Mouse (Mus musculus) myocyte (in vitro differentiated cells): Measurements from ENCODE around the gene Stxbp5. TPM values are rescaled to one million over a fixed set of nuclear protein-coding genes. Genes with fewer than 3 reads are reported as not detected.

ENCODE experiments used
- H3K27me3 ChIP-seq: one replicate; pipeline ENCODE4 v1.6.1; 2011; ENCODE audit not compliant: control insufficient read depth, insufficient read depth, insufficient read length
- H3K36me3 ChIP-seq: one replicate; pipeline ENCODE4 v1.6.1; 2011; ENCODE audit not compliant: control insufficient read depth, insufficient read depth
- H3K4me2 ChIP-seq: one replicate; pipeline ENCODE4 v1.6.1; 2011; ENCODE audit warnings: low read depth, control low read depth
- H3K4me3 ChIP-seq: one replicate; pipeline ENCODE4 v1.5.1; 2011; ENCODE audit warnings: mild to moderate bottlenecking, control low read depth, moderate library complexity
- H3K79me2 ChIP-seq: one replicate; pipeline ENCODE4 v1.6.1; 2011; ENCODE audit not compliant: control insufficient read depth, insufficient read depth
- H3ac ChIP-seq: one replicate; pipeline ENCODE4 v1.6.1; 2011; ENCODE audit not compliant: control insufficient read depth, insufficient read length
- CEBPB ChIP-seq: IDR thresholded peaks from 2 replicates; pipeline ENCODE4 v1.6.1; 2011; ENCODE audit warnings: mild to moderate bottlenecking, moderate library complexity; ENCODE audit not compliant: poor library complexity, insufficient read depth, severe bottlenecking
- E2F4 ChIP-seq: IDR thresholded peaks from one replicate; pipeline ENCODE4 v1.6.1; 2011; ENCODE audit warnings: mild to moderate bottlenecking, control low read depth, moderate library complexity; ENCODE audit not compliant: insufficient read depth
- MAX ChIP-seq: IDR thresholded peaks from one replicate; pipeline ENCODE4 v1.6.1; 2011; ENCODE audit warnings: low read depth, mild to moderate bottlenecking, control low read depth
- MYOD1 ChIP-seq, 3 experiments: IDR thresholded peaks; one replicate each; pipeline ENCODE4 v1.6.1; 2011; ENCODE audit warnings: control low read depth in 2 of 3, low read depth in 2 of 3, mild to moderate bottlenecking in 2 of 3, moderate library complexity in 1 of 3; ENCODE audit not compliant: insufficient read length in 2 of 3, control insufficient read depth in 1 of 3
- MYOG ChIP-seq, 3 experiments: IDR thresholded peaks; one replicate each; pipeline ENCODE4 v1.6.1; 2011; ENCODE audit warnings: control low read depth in 2 of 3, low read depth in 2 of 3, mild to moderate bottlenecking in 2 of 3; ENCODE audit not compliant: insufficient read length in 2 of 3, control insufficient read depth in 1 of 3, insufficient read depth in 1 of 3
- POLR2A ChIP-seq: IDR thresholded peaks from one replicate; pipeline ENCODE4 v1.6.1; 2011; ENCODE audit warnings: low read depth, mild to moderate bottlenecking, control low read depth, moderate library complexity; ENCODE audit not compliant: insufficient read length
- POLR2AphosphoS2 ChIP-seq: IDR thresholded peaks from one replicate; pipeline ENCODE4 v1.6.1; 2011; ENCODE audit warnings: low read depth, control low read depth; ENCODE audit not compliant: insufficient read length
- REST ChIP-seq: IDR thresholded peaks from one replicate; pipeline ENCODE4 v1.6.1; 2011; ENCODE audit warnings: mild to moderate bottlenecking, control low read depth, moderate library complexity; ENCODE audit not compliant: insufficient read depth, insufficient read length
- SRF ChIP-seq: IDR thresholded peaks from one replicate; pipeline ENCODE4 v1.6.1; 2011; ENCODE audit warnings: low read depth; ENCODE audit not compliant: control insufficient read depth, insufficient read length
- TCF12 ChIP-seq: IDR thresholded peaks from one replicate; pipeline ENCODE4 v1.6.1; 2011; ENCODE audit warnings: mild to moderate bottlenecking, control low read depth; ENCODE audit not compliant: poor library complexity, insufficient read depth, severe bottlenecking
- TCF3 ChIP-seq: IDR thresholded peaks from one replicate; pipeline ENCODE4 v1.6.1; 2011; ENCODE audit warnings: low read depth, control low read depth; ENCODE audit not compliant: insufficient read length
- USF1 ChIP-seq: IDR thresholded peaks from one replicate; pipeline ENCODE4 v1.6.1; 2011; ENCODE audit warnings: low read depth, mild to moderate bottlenecking, control low read depth, moderate library complexity
- polyA plus RNA-seq: library from polyadenylated mRNA; unstranded; fragments of >200 nt; fragmentation: generic; extraction: Trizol; gene quantifications from one replicate; pipeline ENCODE4 v1.2.1, GENCODE M21; 2012; ENCODE audit warnings: missing spikeins

Gene Stxbp5
- polyA plus RNA-seq, 1 experiment: 4.2 TPM

DNA sequence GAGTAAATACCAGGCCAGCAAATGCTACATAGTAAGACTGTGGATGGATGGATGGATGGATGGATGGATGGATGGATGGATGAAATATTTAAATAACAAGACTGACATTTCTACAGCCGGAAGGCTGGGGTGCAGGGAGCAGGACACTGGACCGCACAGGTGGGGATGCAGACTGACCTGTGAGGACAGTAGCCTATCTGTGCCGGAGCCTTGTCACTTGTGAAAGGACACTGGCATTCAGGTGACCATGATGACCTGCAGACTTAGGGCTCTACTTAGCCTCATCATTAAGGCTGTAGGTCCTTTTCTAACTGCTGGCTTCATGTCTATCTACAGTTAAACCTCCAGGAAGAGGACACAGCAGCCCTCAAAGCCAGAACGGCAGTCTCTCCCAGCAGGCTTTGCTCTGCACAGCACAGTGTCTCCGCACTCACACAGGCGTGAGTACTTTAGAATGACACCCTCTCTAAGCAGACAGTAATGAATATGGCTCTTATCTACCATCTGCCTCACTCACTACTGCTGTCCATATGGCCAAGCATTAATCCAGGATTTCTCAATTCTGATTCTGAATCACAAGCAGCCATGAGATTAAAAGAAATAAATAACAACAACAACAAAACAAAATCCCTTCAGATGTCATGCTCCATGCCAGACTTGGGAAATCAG lies 21.9 kb downstream of the Stxbp5 start:
- no peak for TF ChIP-seq SRF
- TF ChIP-seq MYOG (IDR thresholded peaks at IDR 0.05; ENCODE audit: control insufficient read depth in 1 of 3, insufficient read depth in 1 of 3, insufficient read length in 2 of 3, low read depth in 2 of 3): no peak
- no peak for TF ChIP-seq POLR2A
- no peak for TF ChIP-seq TCF12
- TF ChIP-seq MAX: no peak
- no peak for TF ChIP-seq MYOD1 (IDR thresholded peaks at IDR 0.05; ENCODE audit: control insufficient read depth in 1 of 3, insufficient read length in 2 of 3, low read depth in 2 of 3)
- Histone ChIP-seq H3K4me2 (no peak overlapping the region), H3K27me3 (no peaks in the 10 kb centered on the region), H3K36me3 (no peaks in the 10 kb centered on the region), H3K79me2 (peaks cover 11% of the 10 kb centered on the region), H3ac (no peak overlapping the region), H3K4me3 (no peak overlapping the region)

DNA sequence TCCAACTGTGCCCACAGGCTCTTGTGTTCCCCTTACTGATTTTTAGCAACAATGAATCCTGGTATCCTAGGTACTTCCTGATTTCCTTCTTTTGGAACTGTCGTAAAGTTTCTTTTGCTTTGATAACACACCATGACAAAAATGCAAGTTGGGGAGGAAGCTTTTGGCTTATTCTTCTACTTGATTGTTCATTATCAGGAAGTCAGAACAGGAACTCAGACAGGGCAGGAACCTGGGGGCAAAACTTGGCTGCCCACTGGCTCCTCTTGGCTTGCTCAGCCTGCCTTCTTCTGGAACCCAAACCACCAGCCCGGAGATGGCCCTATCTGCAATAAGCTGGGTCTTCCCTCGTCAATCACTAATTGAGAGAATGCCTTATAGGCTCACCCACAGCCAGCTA lies 25.0 kb downstream of the Stxbp5 start:
- Histone ChIP-seq H3K36me3 (no peaks in the 10 kb centered on the region), H3ac (no peak overlapping the region), H3K4me2 (no peak overlapping the region), H3K27me3 (no peaks in the 10 kb centered on the region), H3K79me2 (peaks cover 9% of the 10 kb centered on the region), H3K4me3 (no peak overlapping the region)
- TF ChIP-seq TCF12 (no peak), CEBPB (no peak), SRF (no peak), USF1 (no peak), MYOG (IDR thresholded peaks at IDR 0.05; ENCODE audit: control insufficient read depth in 1 of 3, insufficient read depth in 1 of 3, insufficient read length in 2 of 3, low read depth in 2 of 3) (no peak), POLR2A (no peak), MYOD1 (IDR thresholded peaks at IDR 0.05; ENCODE audit: control insufficient read depth in 1 of 3, insufficient read length in 2 of 3, low read depth in 2 of 3) (no peak), TCF3 (no peak), POLR2AphosphoS2 (no peak), E2F4 (no peak)

DNA sequence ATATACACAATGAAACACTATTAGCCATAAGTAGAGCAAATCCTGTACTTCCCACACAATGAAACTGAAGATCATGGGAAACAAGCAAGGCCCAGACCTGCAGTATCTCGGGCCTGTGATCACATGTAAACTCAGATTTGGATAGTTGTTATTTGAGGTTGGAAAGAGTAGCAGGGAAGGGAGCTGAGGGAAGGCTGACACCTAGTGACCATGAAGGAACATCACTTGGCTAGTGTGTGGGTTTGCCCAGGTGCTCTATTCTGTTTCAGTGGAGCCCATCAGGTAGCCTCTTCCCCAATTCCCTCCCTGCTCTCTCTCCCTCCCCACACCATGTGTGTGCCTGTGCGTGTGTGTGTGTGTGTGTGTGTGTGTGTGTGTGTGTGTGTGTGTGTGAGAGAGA lies 28.7 kb downstream of the Stxbp5 start:
- no peak for TF ChIP-seq POLR2A
- TF ChIP-seq USF1: no peak
- TF ChIP-seq MYOD1 (IDR thresholded peaks at IDR 0.05; ENCODE audit: control insufficient read depth in 1 of 3, insufficient read length in 2 of 3, low read depth in 2 of 3): no peak
- no peak for TF ChIP-seq E2F4
- TF ChIP-seq REST: no peak
- no peak for TF ChIP-seq MYOG (IDR thresholded peaks at IDR 0.05; ENCODE audit: control insufficient read depth in 1 of 3, insufficient read depth in 1 of 3, insufficient read length in 2 of 3, low read depth in 2 of 3)
- no peak for TF ChIP-seq TCF3
- no peak for TF ChIP-seq POLR2AphosphoS2
- TF ChIP-seq CEBPB: no peak
- no peak for TF ChIP-seq SRF
- no peak for TF ChIP-seq MAX
- TF ChIP-seq TCF12: no peak
- H3K27me3 ChIP-seq: no peaks in the 10 kb centered on the region
- H3K4me2 ChIP-seq: no peak overlapping the region
- no peak overlapping the region for H3K4me3 ChIP-seq
- H3K36me3 ChIP-seq: no peaks in the 10 kb centered on the region
- H3ac ChIP-seq: no peak overlapping the region
- H3K79me2 ChIP-seq: peaks cover 4% of the 10 kb centered on the region

DNA sequence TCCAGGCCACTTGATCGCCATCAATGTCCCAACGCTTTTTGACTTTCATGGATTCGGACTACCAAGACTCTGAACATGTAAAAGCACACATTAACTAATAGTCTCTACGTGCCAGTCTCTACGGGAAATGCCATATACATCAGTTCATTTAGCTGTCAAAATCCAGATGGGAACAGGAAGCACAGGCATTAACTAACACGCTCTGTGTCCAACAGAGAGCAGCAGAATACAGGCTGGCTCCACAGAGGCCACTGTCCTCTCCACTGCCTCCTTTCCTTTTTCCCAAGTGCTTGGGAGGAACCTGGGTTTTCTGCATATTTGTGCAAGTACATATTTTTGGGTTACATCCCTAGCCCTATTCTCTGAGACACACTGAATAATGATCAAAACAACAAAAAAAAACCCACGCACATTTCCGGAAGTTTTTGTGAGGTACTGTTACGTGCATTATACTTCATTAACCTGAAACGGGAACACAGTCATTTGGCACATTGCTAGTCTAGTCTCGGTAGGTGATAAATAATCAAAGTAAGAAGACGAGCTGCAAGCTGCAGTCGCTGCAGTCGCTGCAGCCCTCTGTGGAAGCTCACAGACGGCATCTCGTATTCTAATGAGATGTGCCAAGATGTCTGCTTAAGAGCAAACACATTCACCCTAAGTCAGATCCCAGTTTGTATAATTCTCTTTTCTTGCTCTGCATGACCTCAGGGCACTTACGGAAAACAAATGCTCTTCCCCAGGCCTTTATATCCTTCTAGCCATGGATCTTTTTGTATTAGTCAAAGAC lies 33.9 kb downstream of the Stxbp5 start:
- H3K36me3 ChIP-seq: no peaks in the 10 kb centered on the region
- no peak for TF ChIP-seq USF1
- no peaks in the 10 kb centered on the region for H3K27me3 ChIP-seq
- H3K4me2 ChIP-seq: no peak overlapping the region
- peaks cover 4% of the 10 kb centered on the region for H3K79me2 ChIP-seq
- no peak overlapping the region for H3ac ChIP-seq
- H3K4me3 ChIP-seq: no peak overlapping the region

- Histone ChIP-seq H3K27me3 (no peaks in the 10 kb centered on the region), H3K4me3 (no peak overlapping the region)
- TF ChIP-seq MYOG (IDR thresholded peaks at IDR 0.05; ENCODE audit: control insufficient read depth in 1 of 3, insufficient read depth in 1 of 3, insufficient read length in 2 of 3, low read depth in 2 of 3) (no peak), TCF12 (no peak), CEBPB (no peak), SRF (no peak), POLR2AphosphoS2 (no peak), MYOD1 (IDR thresholded peaks at IDR 0.05; ENCODE audit: control insufficient read depth in 1 of 3, insufficient read length in 2 of 3, low read depth in 2 of 3) (no peak), POLR2A (no peak), MAX (no peak), E2F4 (no peak), TCF3 (no peak), REST (no peak), USF1 (no peak)
These were observed 40.9 kb downstream of the Stxbp5 start for GRCm38 (mm10) chr10:9860022-9860421.

More at GRCm38 (mm10) chr10:9860022-9860421, 40.9 kb downstream of the Stxbp5 start:
- Histone ChIP-seq H3K36me3 (no peaks in the 10 kb centered on the region), H3ac (no peak overlapping the region), H3K4me2 (no peak overlapping the region), H3K79me2 (no peaks in the 10 kb centered on the region)
